Mouse (Mus musculus): ENCODE data around the gene Klrb1. TPM values are rescaled to one million over a fixed set of nuclear protein-coding genes. Genes with fewer than 3 reads are reported as not detected.

Klrb1 gene
- total RNA-seq, 1 experiment: not detected

DNA sequence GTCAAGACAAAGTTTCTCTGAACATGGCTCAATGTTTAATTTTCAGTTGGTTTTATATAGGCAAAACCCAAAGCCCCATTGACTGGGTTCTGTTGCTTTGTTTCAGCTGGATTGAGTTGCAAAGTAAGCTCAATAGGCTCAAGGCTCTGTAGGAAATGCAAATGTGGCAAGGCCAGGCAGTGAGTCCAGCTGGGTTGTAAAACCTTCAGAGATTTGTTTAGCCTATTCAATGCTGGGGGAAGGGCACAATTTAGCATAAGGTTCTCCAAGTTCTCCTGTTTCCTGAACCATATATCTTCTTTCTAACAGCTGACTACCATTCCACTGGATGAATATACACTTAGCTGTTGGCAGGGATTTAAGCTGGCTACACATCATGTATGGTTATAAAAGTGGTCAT, 12.0 kb upstream of the Klrb1 start:
- in situ Hi-C loops (cut with MboI; ENCODE audit: low sequenced_read_pairs in 2 of 2, unreplicated experiment in 2 of 2): no loop called here

DNA sequence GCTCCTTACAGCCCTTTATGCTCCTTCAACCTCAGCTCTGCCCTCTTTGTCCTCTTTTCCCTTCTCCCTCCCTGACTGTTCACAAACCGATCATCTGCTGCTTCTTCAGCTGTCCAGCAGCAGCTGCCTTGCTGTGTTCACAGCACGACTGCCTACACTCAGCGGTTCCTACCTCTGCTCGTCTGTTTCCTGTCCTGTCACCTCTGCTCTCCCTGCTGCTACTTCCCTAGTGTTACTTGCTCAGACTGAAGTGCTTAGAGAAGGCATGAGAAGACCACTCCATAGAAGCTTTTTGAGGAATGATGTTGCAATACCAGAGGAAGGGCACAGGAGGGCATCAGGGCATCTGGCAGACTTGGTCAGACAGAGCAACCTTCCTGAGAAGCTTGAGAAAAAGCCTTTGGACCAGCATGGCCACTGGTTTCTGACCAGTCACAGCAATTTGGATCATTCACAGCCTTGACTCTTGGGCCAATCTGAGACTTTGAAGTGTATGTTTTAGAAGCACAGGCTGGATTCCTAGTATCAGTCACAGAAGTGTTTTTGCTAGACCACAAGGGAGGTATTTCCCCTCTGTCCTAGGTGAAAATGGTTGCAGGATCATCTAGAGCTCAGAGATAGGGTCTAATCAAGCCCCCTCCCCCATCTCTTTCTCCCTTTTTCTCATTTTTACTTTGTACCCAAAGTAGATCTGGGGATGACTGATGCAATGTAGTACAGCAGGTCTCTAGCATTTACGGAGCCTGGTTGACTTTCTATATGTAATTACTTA, 11.2 kb upstream of the Klrb1 start:
- H3K27ac ChIP-seq (ENCODE audit: insufficient read depth, low read depth, low read length, poor library complexity, severe bottlenecking): no peak overlapping the region
- no peaks in the 10 kb centered on the region for H3K4me1 ChIP-seq (ENCODE audit: control insufficient read depth in 2 of 2, insufficient read depth in 2 of 2, low read length in 2 of 2, poor library complexity in 1 of 2)
- no peaks in the 10 kb centered on the region; the same call in 1 of the 2 replicates for H3K36me3 ChIP-seq (ENCODE audit: control insufficient read depth, insufficient read depth, low read length, poor library complexity, severe bottlenecking)
- no peak for DNase-seq (ENCODE audit: low read depth, low spot score)
- TF ChIP-seq ZC3H11A (IDR thresholded peaks at IDR 0.05; ENCODE audit: borderline replicate concordance, low read depth, low read length): no peak
- no peak for TF ChIP-seq HCFC1 (IDR thresholded peaks at IDR 0.05; ENCODE audit: borderline replicate concordance, insufficient read depth, low read length)
- TF ChIP-seq CHD2 (IDR thresholded peaks at IDR 0.05; ENCODE audit: low read depth, low read length): no peak
- TF ChIP-seq MAFK (IDR thresholded peaks at IDR 0.05; ENCODE audit: insufficient read depth, low read depth, low read length): no peak
- in situ Hi-C loops (cut with MboI; ENCODE audit: low sequenced_read_pairs in 2 of 2, unreplicated experiment in 2 of 2): no loop called here
- H3K4me3 ChIP-seq (ENCODE audit: insufficient read depth in 1 of 2, low read depth in 1 of 2, low read length in 2 of 2, poor library complexity in 1 of 2, severe bottlenecking in 1 of 2): no peak overlapping the region
- H3K9me3 ChIP-seq (ENCODE audit: control insufficient read depth, insufficient read depth, low read depth, low read length): 0 out of 2 replicates have a peak, but pooled peaks cover 2% of the 10 kb centered on the region
- no peak overlapping the region for H3K9ac ChIP-seq (ENCODE audit: insufficient read depth, low read depth, low read length, poor library complexity, severe bottlenecking)

More for the DNA sequence above, 12.0 kb upstream of the Klrb1 start:
- Histone ChIP-seq H3K4me3 (ENCODE audit: insufficient read depth in 1 of 2, low read depth in 1 of 2, low read length in 2 of 2, poor library complexity in 1 of 2, severe bottlenecking in 1 of 2) (no peak overlapping the region), H3K9ac (ENCODE audit: insufficient read depth, low read depth, low read length, poor library complexity, severe bottlenecking) (no peak overlapping the region), H3K36me3 (ENCODE audit: control insufficient read depth, insufficient read depth, low read length, poor library complexity, severe bottlenecking) (no peaks in the 10 kb centered on the region; the same call in 1 of the 2 replicates), H3K4me1 (ENCODE audit: control insufficient read depth in 2 of 2, insufficient read depth in 2 of 2, low read length in 2 of 2, poor library complexity in 1 of 2) (no peaks in the 10 kb centered on the region), H3K9me3 (ENCODE audit: control insufficient read depth, insufficient read depth, low read depth, low read length) (0 out of 2 replicates have a peak, but pooled peaks cover 2% of the 10 kb centered on the region), H3K27ac (ENCODE audit: insufficient read depth, low read depth, low read length, poor library complexity, severe bottlenecking) (no peak overlapping the region)
- no peak for DNase-seq (ENCODE audit: low read depth, low spot score)
- TF ChIP-seq MAFK (IDR thresholded peaks at IDR 0.05; ENCODE audit: insufficient read depth, low read depth, low read length): no peak
- no peak for TF ChIP-seq CHD2 (IDR thresholded peaks at IDR 0.05; ENCODE audit: low read depth, low read length)
- no peak for TF ChIP-seq ZC3H11A (IDR thresholded peaks at IDR 0.05; ENCODE audit: borderline replicate concordance, low read depth, low read length)
- TF ChIP-seq ZNF384 (IDR thresholded peaks at IDR 0.05; ENCODE audit: low read depth, low read length): no peak
- no peak for TF ChIP-seq HCFC1 (IDR thresholded peaks at IDR 0.05; ENCODE audit: borderline replicate concordance, insufficient read depth, low read length)

- no peaks in the 10 kb centered on the region; the same call in 1 of the 2 replicates for H3K36me3 ChIP-seq (ENCODE audit: control insufficient read depth, insufficient read depth, low read length, poor library complexity, severe bottlenecking)
- no peak overlapping the region for H3K9ac ChIP-seq (ENCODE audit: insufficient read depth, low read depth, low read length, poor library complexity, severe bottlenecking)
- DNase-seq (ENCODE audit: low read depth, low spot score): no peak
- H3K27ac ChIP-seq (ENCODE audit: insufficient read depth, low read depth, low read length, poor library complexity, severe bottlenecking): no peak overlapping the region
- peaks cover 2% of the 10 kb centered on the region; the same call in 1 of the 2 replicates for H3K9me3 ChIP-seq (ENCODE audit: control insufficient read depth, insufficient read depth, low read depth, low read length)
- in situ Hi-C loops (cut with MboI; ENCODE audit: low sequenced_read_pairs in 2 of 2, unreplicated experiment in 2 of 2): no loop called here
- no peak overlapping the region for H3K4me3 ChIP-seq (ENCODE audit: insufficient read depth in 1 of 2, low read depth in 1 of 2, low read length in 2 of 2, poor library complexity in 1 of 2, severe bottlenecking in 1 of 2)
- TF ChIP-seq ZNF384 (IDR thresholded peaks at IDR 0.05; ENCODE audit: low read depth, low read length): no peak
- no peak for TF ChIP-seq HCFC1 (IDR thresholded peaks at IDR 0.05; ENCODE audit: borderline replicate concordance, insufficient read depth, low read length)
- no peak for TF ChIP-seq CHD2 (IDR thresholded peaks at IDR 0.05; ENCODE audit: low read depth, low read length)
- no peak for TF ChIP-seq ZC3H11A (IDR thresholded peaks at IDR 0.05; ENCODE audit: borderline replicate concordance, low read depth, low read length)
- no peak for TF ChIP-seq MAFK (IDR thresholded peaks at IDR 0.05; ENCODE audit: insufficient read depth, low read depth, low read length)
- no peaks in the 10 kb centered on the region for H3K4me1 ChIP-seq (ENCODE audit: control insufficient read depth in 2 of 2, insufficient read depth in 2 of 2, low read length in 2 of 2, poor library complexity in 1 of 2)
Measured at GRCm38 (mm10) chr6:128732032-128732431, 9.2 kb upstream of the Klrb1 start.

- H3K4me3 ChIP-seq (ENCODE audit: insufficient read depth in 1 of 2, low read depth in 1 of 2, low read length in 2 of 2, poor library complexity in 1 of 2, severe bottlenecking in 1 of 2): no peak overlapping the region
- no peak overlapping the region for H3K9ac ChIP-seq (ENCODE audit: insufficient read depth, low read depth, low read length, poor library complexity, severe bottlenecking)
- no peak for TF ChIP-seq ZNF384 (IDR thresholded peaks at IDR 0.05; ENCODE audit: low read depth, low read length)
- no peak for TF ChIP-seq MAFK (IDR thresholded peaks at IDR 0.05; ENCODE audit: insufficient read depth, low read depth, low read length)
- no peak for TF ChIP-seq ZC3H11A (IDR thresholded peaks at IDR 0.05; ENCODE audit: borderline replicate concordance, low read depth, low read length)
- TF ChIP-seq HCFC1 (IDR thresholded peaks at IDR 0.05; ENCODE audit: borderline replicate concordance, insufficient read depth, low read length): no peak
- no peak for TF ChIP-seq CHD2 (IDR thresholded peaks at IDR 0.05; ENCODE audit: low read depth, low read length)
- no peak overlapping the region for H3K27ac ChIP-seq (ENCODE audit: insufficient read depth, low read depth, low read length, poor library complexity, severe bottlenecking)
- H3K9me3 ChIP-seq (ENCODE audit: control insufficient read depth, insufficient read depth, low read depth, low read length): no peaks in the 10 kb centered on the region
- H3K36me3 ChIP-seq (ENCODE audit: control insufficient read depth, insufficient read depth, low read length, poor library complexity, severe bottlenecking): no peaks in the 10 kb centered on the region
- in situ Hi-C loops (cut with MboI; ENCODE audit: low sequenced_read_pairs in 2 of 2, unreplicated experiment in 2 of 2): no loop called here
- no peak for DNase-seq (ENCODE audit: low read depth, low spot score)
- H3K4me1 ChIP-seq (ENCODE audit: control insufficient read depth in 2 of 2, insufficient read depth in 2 of 2, low read length in 2 of 2, poor library complexity in 1 of 2): no peaks in the 10 kb centered on the region
Measured at GRCm38 (mm10) chr6:128701691-128702090, 21.2 kb downstream of the Klrb1 start.

Data from ES-E14 (cell line).